Mouse (Mus musculus): ENCODE data around the gene Mrpl2.

The Mrpl2 gene

GRCm38 (mm10) chr17:46628471-46628790 lies 17.6 kb upstream of the Mrpl2 start:
- DNase-seq: no peak

GRCm38 (mm10) chr17:46628791-46629684 lies 17.0 kb upstream of the Mrpl2 start, which contains the start of gene Ptk7:
Gene Ptk7 (minus strand): TSS chr17:46629504.
- no peak for DNase-seq

DNA sequence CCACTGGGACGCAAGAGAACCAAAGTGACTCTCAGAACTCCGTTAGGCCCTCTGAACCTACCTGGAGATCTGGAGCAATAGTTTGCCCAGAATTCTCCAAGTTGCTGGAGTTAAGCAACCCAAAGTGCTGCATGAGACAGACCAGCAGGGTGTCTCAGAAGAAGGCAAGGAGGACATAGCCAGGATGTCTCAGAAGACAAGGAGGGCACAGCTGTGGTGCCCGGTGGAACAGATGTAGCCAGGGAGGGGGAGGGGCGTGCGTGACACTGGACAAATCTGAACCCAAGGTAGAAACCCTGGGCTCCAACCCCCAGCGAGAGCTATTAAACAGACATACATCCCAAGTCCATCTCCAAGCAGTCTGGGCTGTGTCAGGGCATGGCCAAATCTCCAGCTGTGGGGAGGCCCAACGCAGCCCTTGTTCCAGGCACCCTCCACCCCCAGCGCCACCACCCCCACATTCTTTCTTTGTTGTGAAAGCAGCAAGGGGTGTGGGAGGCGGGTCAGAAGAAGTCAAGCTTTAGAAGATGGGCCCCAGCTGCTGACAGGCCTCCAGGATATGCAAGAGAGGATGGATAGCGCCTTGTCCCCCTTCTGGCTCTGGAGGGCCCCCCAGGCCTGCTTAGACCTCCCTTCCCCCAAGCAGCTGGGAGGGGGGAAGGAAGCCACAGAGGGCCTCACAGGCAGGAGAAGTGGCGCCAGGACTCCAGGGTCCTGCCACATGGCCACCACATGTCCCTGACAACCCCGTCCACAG lies 16.2 kb upstream of the Mrpl2 start:
- DNase-seq: peak in 1 of 2 experiments; percentile 20

DNA sequence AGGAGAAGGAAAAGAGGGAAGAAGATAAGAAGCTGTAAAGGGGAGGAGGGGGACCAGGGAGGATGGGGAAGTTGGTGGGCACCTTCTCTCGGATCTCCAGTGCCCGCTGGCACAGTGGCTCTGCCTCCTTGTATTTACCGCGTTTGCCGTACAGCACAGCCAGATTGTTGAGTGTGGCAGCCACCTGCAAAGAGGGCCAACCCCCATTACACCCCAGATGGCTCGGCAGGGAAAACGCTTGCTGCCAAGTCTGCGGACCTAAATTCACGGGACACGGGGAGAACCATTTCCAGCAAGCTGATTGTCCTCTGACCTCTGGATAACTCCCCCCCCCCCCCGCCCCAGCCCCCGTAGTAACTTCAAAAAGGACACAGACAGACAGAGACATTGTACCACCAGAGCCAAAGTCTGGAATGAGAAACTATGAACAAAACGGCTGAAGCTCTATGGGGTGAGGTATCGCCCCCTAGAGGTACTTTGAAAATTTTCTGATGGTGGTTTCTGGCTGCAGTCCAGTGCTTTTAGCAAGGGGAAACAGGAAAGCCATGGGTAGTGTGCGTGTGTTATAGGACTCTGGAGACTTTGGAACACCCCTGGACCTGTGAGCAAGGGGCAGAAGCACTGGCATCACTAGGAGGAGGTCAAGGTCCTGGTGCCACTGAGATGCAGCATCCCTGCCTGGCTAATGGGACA lies 9.1 kb upstream of the Mrpl2 start:
- peak in 1 of 2 experiments; percentile 30 for DNase-seq

GRCm38 (mm10) chr17:46639929-46640328 lies 6.1 kb upstream of the Mrpl2 start:
- DNase-seq: no peak

DNA sequence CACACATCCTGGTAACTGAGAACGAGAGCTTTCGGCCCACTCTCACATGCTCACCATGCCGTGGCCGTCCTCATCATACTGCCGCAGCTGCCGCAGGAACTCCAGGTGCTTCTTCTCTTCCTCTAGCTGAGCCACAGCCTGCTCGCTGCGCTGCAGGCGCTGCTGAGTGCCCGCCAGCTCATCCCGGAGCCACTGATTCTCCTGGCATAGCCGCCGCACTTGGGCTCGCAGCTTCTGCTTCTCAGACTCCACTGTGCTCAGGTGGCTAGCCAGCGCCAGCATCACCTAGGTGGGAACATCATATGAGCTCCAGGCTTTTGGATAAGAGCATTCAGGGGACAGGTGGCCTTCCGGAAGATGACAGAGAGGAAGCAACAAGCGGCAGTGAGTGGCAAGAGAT lies 4.0 kb upstream of the Mrpl2 start:
- DNase-seq: no peak

DNA sequence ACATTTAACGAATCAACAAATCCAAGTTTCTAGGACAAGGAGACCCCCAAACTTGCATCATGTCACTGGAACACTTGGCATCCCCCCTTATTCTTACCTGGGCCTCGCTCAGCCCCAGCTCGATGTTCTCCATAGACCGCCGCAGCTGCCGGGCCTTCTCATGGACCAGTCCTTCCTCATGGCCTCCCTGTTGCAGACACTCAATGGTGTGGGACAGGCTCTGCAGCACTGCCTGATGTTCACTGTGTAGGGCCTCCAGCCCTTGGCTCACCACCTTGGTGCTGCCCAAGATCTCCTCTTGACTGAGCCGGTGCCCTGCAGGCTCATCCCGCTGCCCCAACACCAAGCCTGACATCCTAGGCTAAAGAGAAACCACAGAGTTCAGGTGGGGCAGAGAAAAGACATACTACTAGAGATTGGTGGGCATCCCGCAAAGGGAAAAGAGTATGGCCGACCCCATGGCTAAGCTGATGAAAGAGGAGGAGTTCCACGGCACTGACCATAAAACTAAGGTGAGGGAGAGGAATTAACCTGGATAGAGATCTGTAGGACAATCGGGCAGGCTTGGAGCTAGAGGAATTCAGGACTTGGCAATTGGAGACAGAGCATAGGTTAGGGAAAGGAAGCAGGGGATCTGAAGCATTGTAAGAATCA lies 1.8 kb upstream of the Mrpl2 start:
- DNase-seq: no peak

GRCm38 (mm10) chr17:46644916-46645475 lies 1.0 kb upstream of the Mrpl2 start:
- peak in 1 of 2 experiments; percentile 18 for DNase-seq

DNA sequence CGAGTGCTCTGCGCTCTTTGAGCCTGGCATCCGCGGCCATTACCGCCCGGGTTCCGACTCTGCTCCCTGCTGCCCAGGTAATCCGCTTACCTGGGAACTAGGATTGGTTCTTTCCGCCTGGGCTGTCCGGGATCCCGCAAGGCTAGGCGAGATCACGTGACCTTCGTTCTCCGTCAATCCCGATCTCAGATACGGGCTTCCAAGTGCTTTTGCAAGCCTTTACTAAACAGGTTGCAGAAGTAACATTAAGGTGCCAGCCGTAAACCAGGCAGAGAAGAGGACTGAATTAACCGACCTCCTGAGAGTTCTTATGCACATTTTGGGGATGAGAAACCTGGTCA lies 263 bp downstream of the Mrpl2 start:
- no peak for DNase-seq

- DNase-seq: no peak
Observed at GRCm38 (mm10) chr17:46647279-46647678, 1.2 kb downstream of the Mrpl2 start.

DNA sequence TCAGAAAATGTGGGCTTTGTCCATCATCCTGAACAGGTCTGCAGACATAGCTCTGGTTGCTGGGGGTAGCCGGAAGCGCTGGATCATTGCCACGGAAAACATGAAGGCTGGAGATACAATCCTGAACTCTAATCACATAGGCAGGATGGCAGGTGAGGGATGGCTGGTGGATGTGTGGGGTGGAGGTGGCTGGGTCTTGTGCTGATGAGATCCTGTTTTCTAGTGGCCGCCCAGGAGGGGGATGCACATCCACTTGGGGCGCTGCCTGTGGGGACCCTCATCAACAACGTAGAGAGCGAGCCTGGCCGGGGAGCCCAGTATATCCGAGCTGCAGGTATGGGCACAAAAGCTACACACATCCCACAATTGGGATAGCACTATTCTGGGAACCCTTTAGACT lies 2.4 kb downstream of the Mrpl2 start:
- no peak for DNase-seq

DNA sequence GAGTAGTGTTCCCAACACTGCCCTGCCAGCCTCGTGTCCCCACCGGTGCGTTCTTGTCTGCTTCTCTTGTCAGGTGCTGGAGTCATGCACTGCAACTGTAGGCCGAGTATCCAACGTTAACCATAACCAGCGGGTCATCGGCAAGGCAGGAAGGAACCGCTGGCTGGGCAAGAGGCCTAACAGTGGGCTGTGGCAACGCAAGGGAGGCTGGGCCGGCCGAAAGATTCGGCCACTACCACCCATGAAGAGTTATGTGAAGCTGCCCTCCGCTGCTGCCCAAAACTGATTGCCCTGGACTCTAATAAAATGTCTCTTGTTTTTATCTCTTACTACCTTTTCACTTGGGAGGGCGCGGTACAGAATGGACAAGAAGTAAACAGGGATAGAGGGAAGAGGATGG lies 3.8 kb downstream of the Mrpl2 start:
- DNase-seq: no peak

GRCm38 (mm10) chr17:46650232-46651031 lies 4.4 kb downstream of the Mrpl2 start, which contains the start of gene Cul7:
Gene Cul7 (plus strand): TSS chr17:46650337.
- DNase-seq: peak; percentile 72 to 76

GRCm38 (mm10) chr17:46651292-46651691 lies 5.3 kb downstream of the Mrpl2 start:
- no peak for DNase-seq

GRCm38 (mm10) chr17:46651755-46652547 lies 5.9 kb downstream of the Mrpl2 start:
- no peak for DNase-seq

GRCm38 (mm10) chr17:46656054-46656453 lies 10.0 kb downstream of the Mrpl2 start:
- no peak for DNase-seq

- DNase-seq: no peak
Observed at GRCm38 (mm10) chr17:46661351-46661750, 15.3 kb downstream of the Mrpl2 start.

- DNase-seq: no peak
Observed at GRCm38 (mm10) chr17:46661981-46662380, 16.0 kb downstream of the Mrpl2 start.

- DNase-seq: no peak
Observed at GRCm38 (mm10) chr17:46662730-46663129, 16.7 kb downstream of the Mrpl2 start.

DNA sequence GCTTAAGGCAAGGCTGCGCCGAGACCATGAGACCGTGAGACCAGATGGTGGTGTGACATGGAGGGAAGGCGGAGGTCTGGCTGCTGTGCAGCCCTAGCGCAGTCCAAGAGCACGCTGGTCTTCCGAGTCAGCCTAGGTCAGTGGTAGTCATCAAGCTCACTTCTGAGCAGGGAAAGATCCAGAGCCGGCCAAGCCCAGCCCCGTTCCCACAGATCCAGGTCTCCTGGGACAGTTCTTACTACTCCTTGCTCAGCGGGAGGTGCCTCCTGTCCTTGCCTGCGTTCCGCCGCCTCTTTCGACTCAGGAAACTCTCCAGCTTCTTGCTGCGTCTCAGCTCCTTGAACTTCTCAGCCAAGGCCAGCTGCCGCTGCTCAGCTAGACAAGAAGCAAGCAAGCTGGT lies 21.7 kb downstream of the Mrpl2 start:
- DNase-seq: no peak

- no peak for DNase-seq
Observed at GRCm38 (mm10) chr17:46669911-46670310, 23.9 kb downstream of the Mrpl2 start.

All from spleen, adult 18-20 months (tissue).